Mouse (Mus musculus): ENCODE data around the gene Dlg2. TPM values are rescaled to one million over a fixed set of nuclear protein-coding genes. Genes with fewer than 3 reads are reported as not detected.

The Dlg2 gene
- total RNA-seq, 2 experiments from 2014 or later, result 40.3 to 65.7 TPM

- DNase-seq, result no peak
These were observed 1624.4 kb downstream of the Dlg2 start for GRCm38 (mm10) chr7:92100847-92101246.

- peak; percentile 68 for DNase-seq
These were observed 1626.5 kb downstream of the Dlg2 start for GRCm38 (mm10) chr7:92102892-92103543.

- no peak for DNase-seq
These were observed 1629.0 kb downstream of the Dlg2 start for GRCm38 (mm10) chr7:92105477-92105876.

DNA sequence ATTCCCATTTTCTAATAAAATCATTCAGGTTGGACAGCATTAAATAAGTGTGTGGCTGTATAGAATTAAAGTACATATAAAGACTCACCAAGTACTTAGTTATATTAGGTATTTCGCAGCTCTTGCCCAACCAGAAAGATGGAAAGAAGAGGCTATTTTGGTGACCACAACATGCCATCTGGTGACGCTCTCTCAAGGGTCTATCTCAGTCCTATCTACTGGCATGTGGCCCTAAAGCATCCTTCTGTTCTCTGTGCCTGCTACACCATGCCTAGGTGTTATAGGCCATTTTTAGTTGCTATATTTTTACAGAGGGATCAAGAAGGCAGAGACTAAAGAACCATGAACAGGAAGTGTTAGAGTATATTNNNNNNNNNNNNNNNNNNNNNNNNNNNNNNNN is 1629.5 kb downstream of the Dlg2 start:
- DNase-seq, result no peak

DNA sequence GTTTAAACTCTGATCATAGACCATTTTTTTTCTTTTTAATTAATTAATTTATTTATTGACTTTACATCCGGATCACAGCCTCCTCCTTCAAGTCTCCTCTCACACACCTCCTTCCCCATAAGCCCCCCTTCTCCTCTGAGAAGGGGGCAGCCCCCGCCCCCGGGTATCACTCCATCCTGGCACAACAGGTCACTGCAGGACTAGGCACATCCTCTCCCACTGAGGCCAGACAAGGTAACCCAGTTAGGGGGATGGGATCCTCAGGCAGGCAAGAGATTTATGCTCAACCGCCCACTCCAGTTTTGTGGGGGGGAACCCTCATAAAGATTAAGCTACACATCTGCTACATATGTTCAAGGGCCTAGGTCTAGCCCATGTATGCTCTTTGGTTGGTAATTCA is 1636.6 kb downstream of the Dlg2 start:
- DNase-seq, result no peak

- DNase-seq, result no peak
These were observed 1638.9 kb downstream of the Dlg2 start for GRCm38 (mm10) chr7:92115237-92115871.

GRCm38 (mm10) chr7:92123276-92123675 is 1646.8 kb downstream of the Dlg2 start:
- DNase-seq, result no peak

DNA sequence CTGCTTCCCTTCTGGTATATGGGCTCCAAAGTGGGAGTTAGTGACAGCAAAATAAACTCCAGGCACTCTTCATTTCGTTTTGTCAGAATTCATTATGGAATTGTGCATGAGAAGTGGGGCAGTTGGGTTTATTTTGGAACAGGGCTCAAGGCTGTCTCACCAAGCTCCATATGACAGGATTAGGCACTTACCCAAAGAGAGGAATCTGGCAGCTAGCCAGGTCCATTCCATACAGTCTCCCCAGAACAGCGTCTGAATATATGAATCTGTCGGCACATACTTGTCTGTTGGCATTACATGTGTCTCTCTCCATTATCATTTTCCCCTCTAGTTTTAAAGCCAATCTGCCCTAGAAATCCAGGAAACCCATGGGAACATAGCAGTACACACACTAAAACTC is 1649.4 kb downstream of the Dlg2 start:
- no peak for DNase-seq

GRCm38 (mm10) chr7:92134301-92134700 is 1657.8 kb downstream of the Dlg2 start:
- DNase-seq, result no peak

DNA sequence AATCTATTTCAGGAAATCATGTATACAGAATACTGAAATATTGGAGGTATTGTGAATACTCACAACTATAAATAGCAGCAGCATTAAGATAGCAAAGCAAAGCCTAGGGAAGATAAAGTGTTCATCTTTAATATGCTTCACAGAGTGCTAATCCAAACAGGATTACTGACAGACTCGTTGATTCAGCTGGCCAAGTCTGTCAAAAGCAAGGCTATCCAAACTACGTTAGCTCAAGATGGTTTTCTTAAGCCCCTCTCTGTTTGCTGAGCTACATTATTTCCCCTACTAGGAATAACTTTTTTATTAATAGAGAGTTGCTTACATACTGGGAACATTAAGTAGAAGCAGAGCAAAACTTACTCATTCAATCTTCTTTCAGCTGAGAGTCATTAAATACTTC is 1659.2 kb downstream of the Dlg2 start:
- no peak for DNase-seq

- DNase-seq, result no peak
These were observed 1663.8 kb downstream of the Dlg2 start for GRCm38 (mm10) chr7:92140051-92140817.

DNA sequence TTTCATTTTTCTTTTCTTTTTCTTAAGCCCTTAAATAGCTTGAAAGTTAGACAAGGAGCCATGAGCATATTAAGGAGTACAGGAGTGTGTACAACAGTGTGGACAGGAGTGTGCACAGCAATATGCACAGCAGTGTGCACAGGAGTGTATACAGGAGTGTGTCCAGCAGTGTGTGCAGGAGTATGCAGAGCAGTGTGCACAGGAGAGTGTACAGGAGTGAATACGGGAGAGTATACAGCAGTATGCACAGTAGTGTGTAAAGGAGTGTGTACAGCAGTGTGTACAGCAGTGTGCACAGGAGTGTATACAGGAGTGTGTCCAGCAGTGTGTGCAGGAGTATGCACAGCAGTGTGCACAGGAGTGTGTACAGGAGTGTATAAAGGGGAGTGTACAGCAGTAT is 1671.0 kb downstream of the Dlg2 start:
- no peak for DNase-seq

- DNase-seq, result no peak
These were observed 1674.3 kb downstream of the Dlg2 start for GRCm38 (mm10) chr7:92150768-92151167.

DNA sequence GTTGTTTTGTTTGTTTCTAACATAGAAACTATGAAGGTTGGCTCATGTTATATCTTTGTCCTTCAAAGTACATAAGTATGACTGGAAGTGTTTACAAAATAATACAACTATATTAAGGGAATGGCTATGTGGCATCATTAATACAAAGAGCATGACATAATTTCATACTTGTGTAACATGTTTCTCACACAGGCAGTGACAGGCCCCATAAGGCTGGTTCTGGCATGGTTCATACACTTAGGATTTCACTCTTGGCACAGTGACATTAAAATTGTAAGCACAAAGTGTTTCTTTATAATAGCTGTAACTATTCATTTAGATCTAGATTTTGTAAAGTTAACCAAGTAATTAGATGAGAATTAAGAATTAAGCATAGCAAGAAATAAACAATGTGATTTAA is 1678.1 kb downstream of the Dlg2 start:
- no peak for DNase-seq

DNA sequence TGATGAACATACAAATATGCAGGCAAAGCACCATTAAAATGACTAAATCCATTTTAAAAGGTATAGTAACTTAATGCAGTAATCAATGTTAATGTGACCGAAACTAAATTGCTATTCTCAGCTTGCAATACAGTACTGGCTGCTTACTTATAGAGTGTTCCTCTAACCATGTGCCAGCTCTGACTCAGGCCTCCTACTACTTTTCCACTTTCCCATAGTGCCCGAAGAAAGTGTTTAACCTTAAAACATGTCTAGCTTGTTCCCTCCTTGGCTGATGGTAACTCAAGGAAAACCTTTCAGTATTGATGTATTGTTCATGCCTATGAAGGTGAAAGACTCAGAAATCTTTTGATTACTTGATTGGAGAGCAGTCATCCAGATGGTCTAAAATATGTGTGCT is 1686.7 kb downstream of the Dlg2 start:
- DNase-seq, result no peak

DNA sequence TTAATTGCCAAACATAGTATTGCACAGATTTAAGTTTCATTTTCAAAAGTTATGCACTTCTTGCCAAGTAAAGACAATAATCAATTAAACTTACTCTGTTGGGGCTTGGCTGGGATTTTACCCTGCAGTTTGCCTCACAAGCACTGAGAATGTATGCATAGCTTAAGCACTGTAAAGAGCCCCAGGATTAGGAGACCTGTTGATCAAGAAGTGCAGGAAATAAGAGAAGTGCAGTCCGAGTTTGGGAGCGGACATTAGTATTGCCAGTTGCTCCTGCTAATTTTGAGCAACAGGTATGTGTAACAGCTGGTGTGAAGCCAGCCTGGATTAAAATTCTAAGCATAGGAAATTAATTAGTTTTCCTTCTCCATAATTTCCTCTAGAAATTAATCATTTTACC is 1687.8 kb downstream of the Dlg2 start:
- DNase-seq, result no peak

DNA sequence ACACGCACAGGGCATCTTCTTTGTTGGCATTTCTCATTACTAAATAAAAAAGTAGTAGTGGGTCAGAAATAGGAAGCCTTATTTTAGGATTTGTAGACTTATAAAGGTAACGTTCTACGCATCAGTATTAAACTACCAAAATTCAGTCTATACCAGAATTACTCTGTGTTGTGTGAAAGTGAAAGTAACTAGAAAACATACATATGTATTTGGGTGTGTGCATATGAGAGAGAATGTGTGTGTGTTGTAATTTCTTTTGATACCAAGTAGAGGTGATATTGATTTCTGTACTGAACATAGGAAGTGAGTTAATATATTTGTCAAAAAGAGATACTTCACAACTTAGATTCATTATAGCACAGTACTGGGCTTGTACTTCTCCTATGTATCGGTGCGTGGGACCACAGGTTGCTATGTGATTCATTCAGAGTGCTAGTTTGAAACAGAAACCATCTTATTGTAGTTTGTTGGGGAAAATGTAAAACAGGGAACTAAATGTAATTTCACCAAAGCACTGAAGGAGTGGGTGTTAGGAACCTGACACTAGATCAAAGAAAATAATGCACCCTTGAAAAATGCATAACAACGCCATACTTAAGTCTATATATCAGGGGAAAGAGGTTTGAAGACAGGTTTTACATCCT is 1688.5 kb downstream of the Dlg2 start:
- no peak for DNase-seq

GRCm38 (mm10) chr7:92180029-92180428 is 1703.6 kb downstream of the Dlg2 start:
- DNase-seq, result no peak

DNA sequence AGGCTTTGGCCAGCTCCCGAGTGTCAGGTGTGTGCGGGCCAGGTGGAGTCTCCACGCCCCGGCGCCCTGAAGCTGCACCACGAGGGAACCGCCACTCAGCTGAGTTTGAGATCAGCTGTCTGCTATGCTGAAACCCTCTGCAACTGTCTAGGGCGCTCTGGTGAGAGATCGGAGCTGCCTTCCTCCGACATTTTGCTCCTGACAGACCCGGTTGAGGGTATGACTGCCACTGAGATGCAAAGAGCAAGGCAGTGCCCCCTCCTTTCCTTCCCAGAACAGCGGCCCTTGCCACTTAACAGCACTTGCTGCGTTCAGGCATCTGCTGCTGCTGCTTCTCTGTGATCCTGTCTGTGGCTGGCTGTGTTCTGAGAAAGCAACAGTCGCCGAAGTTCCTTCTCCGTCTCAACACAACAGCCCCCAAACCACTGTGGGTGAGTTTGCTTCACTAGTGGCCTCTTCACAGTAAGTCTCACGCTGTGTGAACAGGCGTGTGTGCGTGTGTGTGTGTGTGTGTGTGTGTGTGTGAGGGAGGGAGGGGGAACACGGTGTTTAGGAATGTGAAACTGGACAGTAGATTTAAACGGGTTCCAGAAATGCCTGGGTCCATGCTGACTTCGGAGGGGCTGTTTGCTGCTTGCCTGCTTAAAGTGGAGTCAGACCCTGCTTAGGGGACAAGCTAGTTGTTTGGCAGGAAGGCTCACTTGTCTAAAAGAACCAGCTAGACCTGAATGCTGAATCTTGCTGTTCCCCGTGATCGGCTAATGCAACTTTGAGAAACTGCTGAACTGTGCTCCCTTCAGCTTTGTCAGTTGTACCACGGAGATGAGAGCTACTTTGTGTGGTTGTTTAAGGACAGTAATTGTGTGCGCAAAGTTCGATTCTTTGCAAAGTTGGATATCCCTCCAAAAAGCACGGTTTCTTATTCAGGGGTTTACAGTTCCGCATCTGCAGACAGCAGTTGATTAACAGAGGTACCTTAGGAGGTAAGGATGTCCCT is 1704.4 kb downstream of the Dlg2 start:
- peak; percentile 21 for DNase-seq

GRCm38 (mm10) chr7:92181959-92182612 is 1705.6 kb downstream of the Dlg2 start:
- no peak for DNase-seq

All from adrenal gland, postnatal 10 days (tissue).